Mouse (Mus musculus) lung, postnatal 0 days (tissue): ENCODE measurements around the gene Mob4.

Experiments
- CTCF ChIP-seq: IDR thresholded peaks from 2 replicates; pipeline ENCODE4 v1.5.1; 2016; ENCODE audit warnings: antibody characterized with exemption, mild to moderate bottlenecking
- EP300 ChIP-seq: IDR thresholded peaks from 2 replicates; pipeline ENCODE4 v1.6.1; 2016; ENCODE audit warnings: antibody characterized with exemption, mild to moderate bottlenecking, control low read depth

- TF ChIP-seq EP300 (no peak), CTCF (no peak)
Measured at GRCm38 (mm10) chr1:55133173-55133572, 2.1 kb downstream of the Mob4 start.
